Comparison of ENCODE assay signal across 10 mouse cellular contexts in genomic region chr13:48663211-48663987, GRCm38 (mm10). TPM values are rescaled to one million over a fixed set of nuclear protein-coding genes. Genes with fewer than 3 reads are reported as not detected.
DNase-seq lines count a peak whose midpoint lies in the region; ATAC-seq lines count a peak whose summit lies in the region.
"Had no signal": no experiment of that assay in that cellular context is flagged by ENCODE, and none has a peak within 500 bp of the region (broad histone marks: within the 10 kb centered on the region; RNA-seq: fewer than 3 reads in every experiment).

No protein-coding gene starts in this region.

- peak overlapping the region; percentile 51 for H3K4me3 ChIP-seq in liver, embryonic 11.5 days (ENCODE audit: low read depth, low read length)
- peak overlapping the region; percentile 62 for H3K4me3 ChIP-seq in embryonic facial prominence, embryonic 14.5 days (ENCODE audit: low read depth, low read length)
- peak overlapping the region; percentile 46 for H3K4me3 ChIP-seq in intestine, embryonic 16.5 days (ENCODE audit: low read length)
- H3K4me3 ChIP-seq in neural tube, embryonic 13.5 days, result peak overlapping the region; percentile 35
- H3K4me3 ChIP-seq: erythroblast, embryonic 14.5 days had no signal

- peaks cover 1% of the 10 kb centered on the region; the same call in 1 of the 2 replicates for H3K4me1 ChIP-seq in liver, embryonic 11.5 days (replicated peaks; ENCODE audit: control insufficient read depth, insufficient read depth, low read length)
- H3K4me1 ChIP-seq in embryonic facial prominence, embryonic 14.5 days (ENCODE audit: control insufficient read depth, insufficient read depth, low read length), result peaks cover 14% of the 10 kb centered on the region; the same call in 1 of the 2 replicates
- peaks cover 21% of the 10 kb centered on the region for H3K4me1 ChIP-seq in intestine, embryonic 16.5 days (ENCODE audit: control insufficient read depth, insufficient read depth, low read length)
- peaks cover 27% of the 10 kb centered on the region for H3K4me1 ChIP-seq in neural tube, embryonic 13.5 days (replicated peaks)

- H3K9ac ChIP-seq in liver, embryonic 11.5 days (ENCODE audit: low read depth, low read length), result no peak overlapping the region; the same call in 1 of the 2 replicates
- peak overlapping the region; percentile 74 for H3K9ac ChIP-seq in embryonic facial prominence, embryonic 14.5 days (ENCODE audit: low read depth, low read length)
- peak overlapping the region; percentile 48; the same call in 1 of the 2 replicates for H3K9ac ChIP-seq in intestine, embryonic 16.5 days (ENCODE audit: low read depth, low read length)
- H3K9ac ChIP-seq in neural tube, embryonic 13.5 days, result peak overlapping the region; percentile 56

- peak; percentile 61 for DNase-seq in liver, embryonic 11.5 days (ENCODE audit: low spot score)
- DNase-seq in liver, result no peak
- no peak for DNase-seq in embryonic facial prominence, embryonic 14.5 days (ENCODE audit: low spot score)
- DNase-seq in urinary bladder, postnatal 25 days (ENCODE audit: low spot score), result no peak
- no peak for DNase-seq in layer of hippocampus, adult 9-10 months (ENCODE audit: low spot score)
- no peak for DNase-seq in thymus, postnatal 0 days (ENCODE audit: low spot score)
- DNase-seq: lung, postnatal 36 days had no signal

- peak overlapping the region; percentile 38; the same call in 1 of the 2 replicates for H3K27ac ChIP-seq in liver, embryonic 11.5 days (ENCODE audit: low read depth, low read length)
- peak overlapping the region; percentile 75 for H3K27ac ChIP-seq in embryonic facial prominence, embryonic 14.5 days (replicated peaks; ENCODE audit: low read depth, low read length)
- H3K27ac ChIP-seq in intestine, embryonic 16.5 days (ENCODE audit: low read length), result no peak overlapping the region
- no peak overlapping the region for H3K27ac ChIP-seq in neural tube, embryonic 13.5 days (replicated peaks)

- H3K4me2 ChIP-seq in liver, embryonic 11.5 days, result peak overlapping the region; percentile 68
- peak overlapping the region; percentile 73 for H3K4me2 ChIP-seq in embryonic facial prominence, embryonic 14.5 days (ENCODE audit: low read depth, low read length)
- peak overlapping the region; percentile 79 for H3K4me2 ChIP-seq in intestine, embryonic 16.5 days (ENCODE audit: low read depth, low read length)
- H3K4me2 ChIP-seq in neural tube, embryonic 13.5 days, result peak overlapping the region; percentile 55

- no peaks in the 10 kb centered on the region for H3K9me3 ChIP-seq in liver, embryonic 11.5 days (ENCODE audit: control insufficient read depth, low read length)
- H3K9me3 ChIP-seq in embryonic facial prominence, embryonic 14.5 days (ENCODE audit: control insufficient read depth, low read length), result no peaks in the 10 kb centered on the region
- no peaks in the 10 kb centered on the region for H3K9me3 ChIP-seq in intestine, embryonic 16.5 days (ENCODE audit: control insufficient read depth, low read length)
- H3K9me3 ChIP-seq in neural tube, embryonic 13.5 days, result no peaks in the 10 kb centered on the region

- peaks cover 100% of the 10 kb centered on the region for H3K27me3 ChIP-seq in liver, embryonic 11.5 days (replicated peaks; ENCODE audit: control insufficient read depth, insufficient read depth, low read length)
- peaks cover 96% of the 10 kb centered on the region for H3K27me3 ChIP-seq in embryonic facial prominence, embryonic 14.5 days (replicated peaks; ENCODE audit: control insufficient read depth, insufficient read depth, low read length)
- H3K27me3 ChIP-seq in intestine, embryonic 16.5 days (replicated peaks; ENCODE audit: control insufficient read depth, insufficient read depth, low read length), result peaks cover 95% of the 10 kb centered on the region
- peaks cover 100% of the 10 kb centered on the region for H3K27me3 ChIP-seq in neural tube, embryonic 13.5 days

- ATAC-seq in liver, embryonic 11.5 days (replicated peaks; ENCODE audit: low FRiP score), result no peak
- ATAC-seq in embryonic facial prominence, embryonic 14.5 days (ENCODE audit: low read depth), result peak; percentile 9; the same call in 1 of the 2 replicates
- ATAC-seq in intestine, embryonic 16.5 days, result peak; percentile 29; the same call in 1 of the 2 replicates
- ATAC-seq in neural tube, embryonic 13.5 days (ENCODE audit: low read depth), result no peak

- no peaks in the 10 kb centered on the region for H3K36me3 ChIP-seq in liver, embryonic 11.5 days (ENCODE audit: control insufficient read depth, insufficient read depth, low read length)
- no peaks in the 10 kb centered on the region for H3K36me3 ChIP-seq in embryonic facial prominence, embryonic 14.5 days (ENCODE audit: control insufficient read depth, insufficient read depth, low read length)
- no peaks in the 10 kb centered on the region for H3K36me3 ChIP-seq in intestine, embryonic 16.5 days (ENCODE audit: control insufficient read depth, insufficient read depth, low read length)
- no peaks in the 10 kb centered on the region for H3K36me3 ChIP-seq in neural tube, embryonic 13.5 days

- 4% methylated on average over 49 of the region's 54 CpGs for WGBS in liver, embryonic 11.5 days
- 6% methylated on average over 45 of the region's 54 CpGs for WGBS in embryonic facial prominence, embryonic 14.5 days
- 6% methylated on average over 50 of the region's 54 CpGs for WGBS in intestine, embryonic 16.5 days
- WGBS in neural tube, embryonic 13.5 days, result 2% methylated on average over 53 of the region's 54 CpGs

RNA-seq across cellular contexts. Expression of gene Barx1, which starts 0.6 kb away (rescaled TPM):
- 21.2 and 22.3 TPM in 2 replicates for polyA plus RNA-seq in liver, embryonic 11.5 days (2014; fragmentation: Nextera tagmentation; extraction: Ambion mirVana)
- polyA plus RNA-seq in embryonic facial prominence, embryonic 14.5 days (2014; fragmentation: Nextera tagmentation; extraction: Ambion mirVana), result 30.9 and 34.4 TPM in 2 replicates
- polyA plus RNA-seq in intestine, embryonic 16.5 days (2015; fragmentation: Nextera tagmentation; extraction: Ambion mirVana), result 0.10 and 0.18 TPM in 2 replicates
- 0.18 TPM in 1 of 2 replicates, not detected in the other for polyA plus RNA-seq in neural tube, embryonic 13.5 days (2015; fragmentation: Nextera tagmentation; extraction: Ambion mirVana)
- 0.30 and 0.38 TPM in 2 replicates for polyA plus RNA-seq in thymus, postnatal 0 days (2015; fragmentation: Nextera tagmentation; extraction: Ambion mirVana)
- polyA plus RNA-seq: erythroblast, embryonic 14.5 days had no signal

RNA-seq across cellular contexts. Expression of gene Ptpdc1, which starts 37.9 kb away (rescaled TPM):
- 3.4 and 3.8 TPM in 2 replicates for polyA plus RNA-seq in liver, embryonic 11.5 days (2014; fragmentation: Nextera tagmentation; extraction: Ambion mirVana)
- 15.6 and 19.4 TPM in 2 replicates for polyA plus RNA-seq in embryonic facial prominence, embryonic 14.5 days (2014; fragmentation: Nextera tagmentation; extraction: Ambion mirVana)
- 4.1 and 4.2 TPM in 2 replicates for polyA plus RNA-seq in intestine, embryonic 16.5 days (2015; fragmentation: Nextera tagmentation; extraction: Ambion mirVana)
- 16.2 and 20.6 TPM in 2 replicates for polyA plus RNA-seq in neural tube, embryonic 13.5 days (2015; fragmentation: Nextera tagmentation; extraction: Ambion mirVana)
- polyA plus RNA-seq in thymus, postnatal 0 days (2015; fragmentation: Nextera tagmentation; extraction: Ambion mirVana), result 1.4 and 1.9 TPM in 2 replicates
- polyA plus RNA-seq: erythroblast, embryonic 14.5 days had no signal

Comparison
In these comparisons a context has a peak if more than half of its experiments do, and no peak if none do; other contexts are left out.
1. ATAC-seq: peak in embryonic facial prominence, embryonic 14.5 days (single experiment) and intestine, embryonic 16.5 days (single experiment); none in liver, embryonic 11.5 days (single experiment) and neural tube, embryonic 13.5 days (single experiment).
2. H3K27ac ChIP-seq: peak in liver, embryonic 11.5 days (single experiment) and embryonic facial prominence, embryonic 14.5 days (single experiment); none in intestine, embryonic 16.5 days (single experiment) and neural tube, embryonic 13.5 days (single experiment).
3. RNA of gene Barx1, which starts 0.6 kb away (polyA plus RNA-seq): 30.9 to 34.4 TPM in embryonic facial prominence, embryonic 14.5 days and 21.2 to 22.3 TPM in liver, embryonic 11.5 days; 0.30 to 0.38 TPM in thymus, postnatal 0 days, 0.10 to 0.18 TPM in intestine, embryonic 16.5 days and 0.18 TPM in neural tube, embryonic 13.5 days; every median in the first group is over 10 times any median in the second.
4. Peak in every context shown above with its lines, with median percentiles within 50 percentile points of each other: H3K4me2 ChIP-seq and H3K4me3 ChIP-seq.